Mouse (Mus musculus): ENCODE measurements around the gene Draxin. TPM values are rescaled to one million over a fixed set of nuclear protein-coding genes. Genes with fewer than 3 reads are reported as not detected.

The Draxin gene
- polyA plus RNA-seq, 1 experiment = 5.6 TPM

DNA sequence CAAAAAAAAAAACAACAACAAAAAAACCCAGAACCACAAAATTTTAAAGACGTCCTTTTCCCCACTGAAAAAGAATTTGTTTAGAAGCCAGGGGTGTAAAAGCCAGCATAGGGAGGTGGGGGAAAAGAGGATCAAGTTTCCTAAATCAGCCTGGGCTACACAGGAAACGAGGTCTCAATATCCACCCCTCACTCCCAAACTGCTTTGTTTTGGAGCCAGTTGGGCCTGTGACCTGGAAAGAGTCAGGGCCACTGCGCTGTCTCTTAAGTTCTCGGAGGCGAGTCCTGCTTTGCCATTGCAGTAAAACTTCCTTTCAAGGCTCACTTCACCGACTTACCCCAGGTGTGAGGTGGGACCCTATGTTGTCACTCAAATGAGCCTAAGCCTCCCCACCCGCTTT lies 19.7 kb upstream of the Draxin start:
- whole genome bisulfite sequencing = 75% methylated on average over 7 of the region's 7 CpGs
- Histone ChIP-seq H3K4me1 (ENCODE audit: control insufficient read depth, insufficient read depth, low read length) (no peaks in the 10 kb centered on the region), H3K4me3 (replicated peaks; ENCODE audit: control insufficient read depth, low read depth, low read length) (no peak overlapping the region), H3K27ac (ENCODE audit: control insufficient read depth, insufficient read depth, low read depth, low read length, poor library complexity) (no peak overlapping the region)
- TF ChIP-seq POLR2A (IDR thresholded peaks at IDR 0.05; ENCODE audit: borderline replicate concordance, control insufficient read depth, low read depth, low read length) = no peak
- no peak for TF ChIP-seq CTCF (IDR thresholded peaks at IDR 0.05; ENCODE audit: control insufficient read depth, insufficient read depth, low read length)

DNA sequence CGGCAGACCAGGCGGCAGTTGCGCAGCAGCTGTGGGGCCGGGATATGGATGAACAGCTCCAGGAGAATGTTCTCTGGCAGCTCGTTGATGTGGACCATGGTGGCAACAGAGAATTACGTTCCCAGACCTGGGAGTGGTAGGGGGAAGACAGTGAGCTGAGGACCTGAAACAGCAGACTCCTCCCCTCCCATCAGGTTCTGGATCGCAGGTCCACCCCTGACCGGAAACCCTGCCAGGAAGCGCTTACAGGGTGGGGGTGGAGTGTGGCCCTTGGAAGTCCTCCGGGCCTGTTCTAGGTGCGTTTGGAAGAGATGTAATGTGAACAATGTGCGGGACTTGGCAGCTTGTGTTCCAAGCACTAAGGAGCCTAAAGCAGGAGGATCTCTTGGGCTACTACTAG lies 19.0 kb upstream of the Draxin start:
- WGBS = 77% methylated on average over 12 of the region's 12 CpGs
- Histone ChIP-seq H3K4me3 (replicated peaks; ENCODE audit: control insufficient read depth, low read depth, low read length) (no peak overlapping the region), H3K4me1 (ENCODE audit: control insufficient read depth, insufficient read depth, low read length) (no peaks in the 10 kb centered on the region), H3K27ac (ENCODE audit: control insufficient read depth, insufficient read depth, low read depth, low read length, poor library complexity) (no peak overlapping the region)
- TF ChIP-seq CTCF (IDR thresholded peaks at IDR 0.05; ENCODE audit: control insufficient read depth, insufficient read depth, low read length) = no peak
- no peak for TF ChIP-seq POLR2A (IDR thresholded peaks at IDR 0.05; ENCODE audit: borderline replicate concordance, control insufficient read depth, low read depth, low read length)

DNA sequence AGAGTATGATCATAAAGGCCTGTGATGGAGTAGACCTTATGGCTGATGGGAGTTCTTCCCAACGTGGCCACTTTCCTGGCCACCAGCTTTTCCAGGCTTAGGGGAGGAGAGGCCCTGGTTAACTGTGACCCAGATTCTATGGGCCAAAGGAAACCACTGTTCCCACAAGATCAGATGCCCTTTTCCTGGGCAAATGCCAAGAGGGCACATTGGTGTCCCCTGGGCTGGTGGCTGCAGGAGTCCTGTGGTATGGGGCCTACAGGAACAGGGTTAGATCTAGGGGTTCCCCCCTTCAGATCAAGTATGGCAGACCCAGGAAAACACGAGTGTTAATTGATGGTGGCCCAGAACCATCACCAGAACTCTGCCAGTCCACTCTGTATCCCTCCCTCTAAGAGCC lies 17.2 kb upstream of the Draxin start:
- 39% methylated on average over 2 of the region's 2 CpGs for WGBS
- TF ChIP-seq POLR2A (IDR thresholded peaks at IDR 0.05; ENCODE audit: borderline replicate concordance, control insufficient read depth, low read depth, low read length) (no peak), CTCF (IDR thresholded peaks at IDR 0.05; ENCODE audit: control insufficient read depth, insufficient read depth, low read length) (no peak)
- H3K27ac ChIP-seq (ENCODE audit: control insufficient read depth, insufficient read depth, low read depth, low read length, poor library complexity) = no peak overlapping the region
- no peaks in the 10 kb centered on the region for H3K4me1 ChIP-seq (ENCODE audit: control insufficient read depth, insufficient read depth, low read length)
- no peak overlapping the region for H3K4me3 ChIP-seq (replicated peaks; ENCODE audit: control insufficient read depth, low read depth, low read length)

DNA sequence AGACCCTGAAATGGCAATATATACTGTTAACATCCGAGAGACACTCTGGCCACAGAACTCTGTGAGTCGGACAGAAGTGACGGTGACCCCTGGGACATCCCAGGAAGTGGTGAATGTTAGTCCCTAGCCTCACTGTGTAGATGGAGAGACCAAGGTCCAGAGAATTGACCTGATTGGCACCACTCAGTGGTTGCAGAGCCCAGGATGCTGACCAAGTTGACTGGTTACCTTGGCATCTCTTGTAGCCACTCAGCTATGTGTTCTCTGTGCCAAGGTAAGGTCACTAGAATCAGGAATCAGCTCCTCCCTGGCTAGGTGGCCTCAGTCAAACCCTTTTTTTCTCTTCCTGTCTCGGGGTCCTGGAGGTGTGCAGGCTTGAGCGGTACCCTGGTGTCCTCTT lies 13.2 kb upstream of the Draxin start:
- no peaks in the 10 kb centered on the region for H3K4me1 ChIP-seq (ENCODE audit: control insufficient read depth, insufficient read depth, low read length)
- TF ChIP-seq POLR2A (IDR thresholded peaks at IDR 0.05; ENCODE audit: borderline replicate concordance, control insufficient read depth, low read depth, low read length) (no peak), CTCF (IDR thresholded peaks at IDR 0.05; ENCODE audit: control insufficient read depth, insufficient read depth, low read length) (no peak)
- H3K27ac ChIP-seq (ENCODE audit: control insufficient read depth, insufficient read depth, low read depth, low read length, poor library complexity) = no peak overlapping the region
- H3K4me3 ChIP-seq (replicated peaks; ENCODE audit: control insufficient read depth, low read depth, low read length) = no peak overlapping the region
- 78% methylated on average over 5 of the region's 5 CpGs for WGBS

DNA sequence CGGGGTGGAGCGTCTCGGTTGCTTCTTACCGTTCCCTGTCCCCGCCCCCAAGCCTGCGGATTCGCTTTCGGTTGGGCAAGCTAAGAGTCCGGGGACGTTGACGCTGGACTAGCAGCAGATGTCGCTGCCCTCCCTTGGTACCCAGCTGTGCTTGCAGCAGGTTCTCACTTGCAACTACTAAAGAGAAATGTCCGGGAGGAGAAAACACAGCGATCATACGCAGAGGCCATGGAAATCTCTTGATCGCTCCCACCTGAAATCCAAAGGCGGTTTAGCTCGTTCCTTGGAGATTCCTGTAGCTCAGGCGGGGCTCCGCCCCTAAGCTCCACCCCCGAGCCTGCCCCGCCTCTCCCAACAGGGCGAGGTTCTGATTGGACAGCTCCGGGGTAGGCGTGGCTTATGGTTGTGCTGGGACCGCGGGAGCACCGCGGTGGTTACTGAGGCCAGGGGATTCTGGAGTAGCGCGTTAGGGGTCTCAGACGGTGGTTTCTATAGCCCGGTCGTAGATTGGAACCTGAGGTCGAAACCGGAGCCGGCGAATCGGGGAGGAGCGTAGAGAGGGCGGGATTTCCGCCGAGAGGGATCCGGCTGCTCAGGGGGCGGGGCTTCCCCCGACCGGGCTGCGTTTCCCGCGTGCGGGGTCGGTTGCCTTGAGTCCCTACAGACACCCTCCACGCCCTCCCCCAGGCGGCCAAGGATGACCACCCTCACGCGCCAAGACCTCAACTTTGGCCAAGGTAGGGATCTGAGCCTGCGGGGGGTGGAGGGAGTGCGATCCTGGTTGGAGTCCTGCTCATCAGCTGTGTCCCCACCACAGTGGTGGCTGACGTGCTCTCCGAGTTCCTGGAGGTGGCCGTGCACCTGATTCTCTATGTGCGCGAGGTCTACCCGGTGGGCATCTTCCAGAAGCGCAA lies 9.9 kb upstream of the Draxin start:
- H3K4me1 ChIP-seq (ENCODE audit: control insufficient read depth, insufficient read depth, low read length) = no peaks in the 10 kb centered on the region
- peak overlapping the region; percentile 90 for H3K4me3 ChIP-seq (replicated peaks; ENCODE audit: control insufficient read depth, low read depth, low read length)
- peak overlapping the region; percentile 85 for H3K27ac ChIP-seq (ENCODE audit: control insufficient read depth, insufficient read depth, low read depth, low read length, poor library complexity)
- peak; percentile 65; the same call in 1 of the 2 replicates for TF ChIP-seq POLR2A (IDR thresholded peaks at IDR 0.05; ENCODE audit: borderline replicate concordance, control insufficient read depth, low read depth, low read length)
- peak; percentile 77 for TF ChIP-seq CTCF (IDR thresholded peaks at IDR 0.05; ENCODE audit: control insufficient read depth, insufficient read depth, low read length)
- under 1% methylated on average over 65 of the region's 65 CpGs for WGBS

DNA sequence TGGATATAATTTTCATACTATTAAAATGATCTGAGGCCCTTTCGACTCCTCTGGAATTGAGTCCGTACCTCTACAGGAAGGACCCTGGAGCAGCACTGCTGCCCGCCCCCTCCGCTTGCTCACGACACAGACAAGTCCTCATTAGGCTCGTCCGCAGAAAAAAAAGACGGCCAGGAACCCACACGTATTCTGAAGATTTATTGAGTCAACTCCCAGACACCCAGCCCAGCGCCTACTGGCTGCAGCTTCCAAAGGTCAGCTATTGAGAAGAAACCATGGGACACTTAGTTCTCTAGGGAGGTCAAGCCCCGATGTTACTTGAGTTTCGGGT lies 9.2 kb upstream of the Draxin start:
- TF ChIP-seq CTCF (IDR thresholded peaks at IDR 0.05; ENCODE audit: control insufficient read depth, insufficient read depth, low read length) (no peak), POLR2A (IDR thresholded peaks at IDR 0.05; ENCODE audit: borderline replicate concordance, control insufficient read depth, low read depth, low read length) (no peak)
- Histone ChIP-seq H3K4me3 (replicated peaks; ENCODE audit: control insufficient read depth, low read depth, low read length) (peak overlapping the region; percentile 90), H3K4me1 (ENCODE audit: control insufficient read depth, insufficient read depth, low read length) (no peaks in the 10 kb centered on the region; the same call in 1 of the 2 replicates), H3K27ac (ENCODE audit: control insufficient read depth, insufficient read depth, low read depth, low read length, poor library complexity) (peak overlapping the region; percentile 56; the same call in 1 of the 2 replicates)
- under 1% methylated on average over 12 of the region's 12 CpGs for WGBS

DNA sequence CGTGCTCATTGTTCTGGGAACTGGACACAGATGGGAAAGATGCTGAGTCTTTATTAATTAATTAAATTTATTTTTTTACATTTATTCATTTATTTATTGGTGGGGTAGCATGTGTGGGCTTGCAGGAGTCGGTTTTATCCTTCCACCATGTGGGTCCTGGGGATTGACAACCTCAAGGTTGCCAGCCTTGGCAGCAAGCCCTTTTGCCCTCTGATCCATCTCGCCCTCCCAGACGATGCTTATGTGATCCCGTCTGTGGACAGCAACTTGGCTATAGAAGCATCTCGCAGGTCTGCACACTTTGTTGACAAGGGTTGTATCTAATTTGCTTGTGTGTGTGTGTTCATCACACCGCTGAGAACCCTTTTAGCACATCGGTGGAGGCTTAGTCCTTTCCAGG lies 7.0 kb upstream of the Draxin start:
- Histone ChIP-seq H3K27ac (ENCODE audit: control insufficient read depth, insufficient read depth, low read depth, low read length, poor library complexity) (no peak overlapping the region), H3K4me3 (replicated peaks; ENCODE audit: control insufficient read depth, low read depth, low read length) (no peak overlapping the region), H3K4me1 (ENCODE audit: control insufficient read depth, insufficient read depth, low read length) (no peaks in the 10 kb centered on the region; the same call in 1 of the 2 replicates)
- no peak for TF ChIP-seq CTCF (IDR thresholded peaks at IDR 0.05; ENCODE audit: control insufficient read depth, insufficient read depth, low read length)
- no peak for TF ChIP-seq POLR2A (IDR thresholded peaks at IDR 0.05; ENCODE audit: borderline replicate concordance, control insufficient read depth, low read depth, low read length)
- WGBS = 73% methylated on average over 8 of the region's 8 CpGs

DNA sequence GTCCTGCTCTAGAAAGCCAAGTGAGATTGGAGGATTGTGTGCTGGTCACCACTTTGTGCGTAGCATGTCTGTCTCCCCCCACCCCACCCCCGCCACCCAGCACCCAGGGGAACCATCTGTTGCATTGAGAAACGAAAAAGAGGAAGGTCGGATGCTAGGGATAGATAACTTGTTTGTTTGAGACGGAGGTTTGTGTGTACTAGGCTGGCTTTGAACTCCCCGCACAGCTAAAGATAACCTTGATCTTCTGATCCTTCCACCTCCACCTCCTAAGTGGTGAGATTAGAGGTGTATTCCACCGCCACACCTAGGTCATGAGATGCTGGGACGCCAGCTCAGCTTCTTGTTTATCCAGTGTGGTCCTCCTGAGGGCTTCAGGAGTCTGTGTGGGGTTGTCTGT lies 4.5 kb upstream of the Draxin start:
- whole genome bisulfite sequencing = 30% methylated on average over 8 of the region's 8 CpGs
- no peak overlapping the region for H3K27ac ChIP-seq (ENCODE audit: control insufficient read depth, insufficient read depth, low read depth, low read length, poor library complexity)
- H3K4me3 ChIP-seq (replicated peaks; ENCODE audit: control insufficient read depth, low read depth, low read length) = no peak overlapping the region
- H3K4me1 ChIP-seq (ENCODE audit: control insufficient read depth, insufficient read depth, low read length) = no peaks in the 10 kb centered on the region; the same call in 1 of the 2 replicates
- no peak for TF ChIP-seq CTCF (IDR thresholded peaks at IDR 0.05; ENCODE audit: control insufficient read depth, insufficient read depth, low read length)
- TF ChIP-seq POLR2A (IDR thresholded peaks at IDR 0.05; ENCODE audit: borderline replicate concordance, control insufficient read depth, low read depth, low read length) = no peak
